Mouse (Mus musculus): ENCODE data around the gene Ripk4. TPM values are rescaled to one million over a fixed set of nuclear protein-coding genes. Genes with fewer than 3 reads are reported as not detected.

Gene Ripk4
- total and polyA plus RNA-seq, 2 experiments from 2014 or later: 0.32 to 0.38 TPM

DNA sequence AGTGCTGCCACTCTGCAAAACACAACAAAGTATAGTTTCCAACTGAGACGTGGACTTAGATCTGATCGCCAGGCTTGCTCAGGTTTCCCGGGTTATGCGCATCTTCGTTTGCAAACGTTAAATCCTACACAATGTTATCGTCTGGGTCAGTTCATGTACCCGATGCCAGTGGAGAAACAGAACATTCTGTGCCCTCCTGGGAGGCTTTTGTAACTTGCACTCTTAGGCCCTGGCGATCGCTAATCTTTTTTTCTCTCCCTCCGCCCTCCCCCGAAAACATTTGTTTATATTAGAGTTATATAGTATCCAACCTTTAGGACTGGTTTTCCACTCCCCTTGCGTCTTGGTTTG, 378 bp upstream of the Ripk4 start:
- Histone ChIP-seq H3K4me2 (ENCODE audit: low read depth, low read length, poor library complexity, severe bottlenecking) (peak overlapping the region; percentile 52; the same call in 1 of the 2 replicates), H3K36me3 (ENCODE audit: insufficient read depth, low read length) (no peaks in the 10 kb centered on the region), H3K4me3 (ENCODE audit: low read depth, low read length) (peak overlapping the region; percentile 38; the same call in 1 of the 2 replicates), H3K9ac (replicated peaks; ENCODE audit: low read length, poor library complexity, severe bottlenecking) (no peak overlapping the region), H3K9me3 (ENCODE audit: low read length) (no peaks in the 10 kb centered on the region), H3K4me1 (ENCODE audit: insufficient read depth, low read length) (peaks cover 2% of the 10 kb centered on the region; the same call in 1 of the 2 replicates), H3K27me3 (ENCODE audit: insufficient read depth, low read length) (peaks cover 38% of the 10 kb centered on the region), H3K27ac (ENCODE audit: low read depth, low read length) (no peak overlapping the region)
- TF ChIP-seq CTCF (IDR thresholded peaks at IDR 0.05): no peak
- DNase-seq (ENCODE audit: low spot score) (no peak), ATAC-seq (ENCODE audit: low FRiP score) (no peak)
- WGBS: 13% methylated on average over 13 of the region's 13 CpGs

DNA sequence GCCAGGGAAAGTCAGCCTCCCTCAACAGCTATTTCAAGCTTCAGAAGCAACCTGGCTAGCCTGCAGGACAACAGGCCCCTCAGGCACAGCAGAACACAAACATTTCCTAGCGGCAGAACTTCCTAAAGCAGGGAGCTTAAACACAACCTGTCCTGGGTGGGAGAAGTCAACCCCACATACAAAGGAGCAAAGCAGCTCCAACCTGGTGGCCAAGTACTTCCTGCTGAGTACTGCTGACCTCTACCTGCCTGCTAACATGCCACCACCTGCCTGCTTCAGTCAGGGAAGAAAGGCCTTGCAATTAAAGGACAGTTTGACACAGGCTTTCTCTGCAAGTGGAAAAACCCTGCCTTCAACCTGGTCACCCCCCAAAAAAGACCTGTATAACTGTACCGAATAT, 1.8 kb downstream of the Ripk4 start:
- WGBS: 65% methylated on average over 2 of the region's 2 CpGs
- Histone ChIP-seq H3K27me3 (ENCODE audit: insufficient read depth, low read length) (peaks cover 38% of the 10 kb centered on the region), H3K36me3 (ENCODE audit: insufficient read depth, low read length) (no peaks in the 10 kb centered on the region), H3K9me3 (ENCODE audit: low read length) (no peaks in the 10 kb centered on the region), H3K4me2 (ENCODE audit: low read depth, low read length, poor library complexity, severe bottlenecking) (no peak overlapping the region), H3K4me1 (ENCODE audit: insufficient read depth, low read length) (peaks cover 2% of the 10 kb centered on the region; the same call in 1 of the 2 replicates), H3K9ac (replicated peaks; ENCODE audit: low read length, poor library complexity, severe bottlenecking) (no peak overlapping the region), H3K27ac (ENCODE audit: low read depth, low read length) (no peak overlapping the region), H3K4me3 (ENCODE audit: low read depth, low read length) (no peak overlapping the region)
- TF ChIP-seq CTCF (IDR thresholded peaks at IDR 0.05): no peak
- DNase-seq (ENCODE audit: low spot score) (no peak), ATAC-seq (ENCODE audit: low FRiP score) (no peak)

GRCm38 (mm10) chr16:97759681-97760080, 3.9 kb downstream of the Ripk4 start:
- no peak for TF ChIP-seq CTCF (IDR thresholded peaks at IDR 0.05)
- Histone ChIP-seq H3K9me3 (ENCODE audit: low read length) (no peaks in the 10 kb centered on the region), H3K4me3 (ENCODE audit: low read depth, low read length) (no peak overlapping the region), H3K4me1 (ENCODE audit: insufficient read depth, low read length) (peaks cover 2% of the 10 kb centered on the region; the same call in 1 of the 2 replicates), H3K4me2 (ENCODE audit: low read depth, low read length, poor library complexity, severe bottlenecking) (no peak overlapping the region), H3K27me3 (ENCODE audit: insufficient read depth, low read length) (peaks cover 30% of the 10 kb centered on the region), H3K9ac (replicated peaks; ENCODE audit: low read length, poor library complexity, severe bottlenecking) (no peak overlapping the region), H3K27ac (ENCODE audit: low read depth, low read length) (no peak overlapping the region), H3K36me3 (ENCODE audit: insufficient read depth, low read length) (no peaks in the 10 kb centered on the region)
- no peak for ATAC-seq (ENCODE audit: low FRiP score)
- WGBS: 29% methylated on average over 3 of the region's 3 CpGs
- no peak for DNase-seq (ENCODE audit: low spot score)

DNA sequence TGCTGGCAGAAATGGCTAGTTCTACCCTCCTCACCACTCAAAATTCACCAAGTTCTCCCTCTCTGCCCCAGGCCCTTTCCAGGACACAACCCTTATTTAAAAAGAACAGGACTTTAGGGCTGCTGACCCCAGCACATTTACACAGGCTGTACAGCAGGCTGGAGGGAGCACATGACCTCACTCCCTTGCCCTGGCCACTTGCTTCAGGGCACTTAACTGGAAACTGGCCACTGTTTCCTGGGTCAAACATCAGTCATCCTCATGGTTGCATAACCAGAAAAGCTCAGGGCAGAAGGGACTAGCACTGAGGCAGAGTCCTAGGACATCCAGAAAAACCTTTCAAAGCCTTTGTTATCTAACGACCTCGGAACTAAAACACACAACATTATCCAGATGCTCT, 5.3 kb downstream of the Ripk4 start:
- no peaks in the 10 kb centered on the region for H3K9me3 ChIP-seq (ENCODE audit: low read length)
- peaks cover 18% of the 10 kb centered on the region for H3K27me3 ChIP-seq (ENCODE audit: insufficient read depth, low read length)
- DNase-seq (ENCODE audit: low spot score): no peak
- no peak overlapping the region for H3K9ac ChIP-seq (replicated peaks; ENCODE audit: low read length, poor library complexity, severe bottlenecking)
- no peak overlapping the region for H3K27ac ChIP-seq (ENCODE audit: low read depth, low read length)
- H3K4me3 ChIP-seq (ENCODE audit: low read depth, low read length): no peak overlapping the region
- no peak for TF ChIP-seq CTCF (IDR thresholded peaks at IDR 0.05)
- no peaks in the 10 kb centered on the region for H3K4me1 ChIP-seq (ENCODE audit: insufficient read depth, low read length)
- no peak for ATAC-seq (ENCODE audit: low FRiP score)
- H3K36me3 ChIP-seq (ENCODE audit: insufficient read depth, low read length): no peaks in the 10 kb centered on the region
- 90% methylated on average over 2 of the region's 2 CpGs for WGBS
- no peak overlapping the region for H3K4me2 ChIP-seq (ENCODE audit: low read depth, low read length, poor library complexity, severe bottlenecking)

GRCm38 (mm10) chr16:97756460-97756859, 7.1 kb downstream of the Ripk4 start:
- 84% methylated on average over 2 of the region's 2 CpGs for WGBS
- no peak for ATAC-seq (ENCODE audit: low FRiP score)

DNA sequence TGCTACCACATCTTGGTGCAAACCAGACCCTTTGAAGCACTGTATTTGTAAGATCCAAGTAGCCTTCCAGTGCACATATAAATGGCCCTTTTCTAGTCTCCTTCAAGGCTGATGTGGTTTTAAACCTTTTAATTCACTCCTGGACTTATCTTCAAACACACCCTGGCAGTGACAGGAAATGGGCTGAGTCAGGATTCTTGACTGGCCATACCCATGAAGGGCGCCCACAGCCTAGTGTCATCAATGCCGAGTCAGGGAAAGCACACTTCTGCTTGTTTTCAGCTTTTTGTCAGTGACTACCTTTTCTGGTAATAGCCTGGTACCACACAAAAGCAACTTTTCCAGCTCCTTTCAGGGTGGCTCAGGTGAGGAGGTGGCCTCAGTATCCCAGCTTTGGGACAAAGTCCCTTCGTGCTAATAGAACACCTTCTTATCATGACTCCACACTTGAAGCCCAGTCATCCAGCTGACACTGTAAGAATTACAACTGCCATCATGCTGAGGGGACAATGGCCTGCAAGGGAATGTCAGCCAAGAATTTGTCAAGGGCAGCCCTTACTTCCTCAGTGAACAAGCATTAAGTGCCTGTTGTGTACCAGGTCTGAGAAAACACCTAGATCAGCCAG, 11.2 kb downstream of the Ripk4 start:
- no peak for TF ChIP-seq CTCF (IDR thresholded peaks at IDR 0.05)
- 91% methylated on average over 3 of the region's 3 CpGs for WGBS
- ATAC-seq (ENCODE audit: low FRiP score) (no peak), DNase-seq (ENCODE audit: low spot score) (no peak)
- no peak overlapping the region for H3K9ac ChIP-seq (replicated peaks; ENCODE audit: low read length, poor library complexity, severe bottlenecking)
- no peaks in the 10 kb centered on the region for H3K36me3 ChIP-seq (ENCODE audit: insufficient read depth, low read length)
- H3K27ac ChIP-seq (ENCODE audit: low read depth, low read length): no peak overlapping the region
- H3K9me3 ChIP-seq (ENCODE audit: low read length): no peaks in the 10 kb centered on the region
- no peaks in the 10 kb centered on the region for H3K27me3 ChIP-seq (ENCODE audit: insufficient read depth, low read length)
- no peak overlapping the region for H3K4me2 ChIP-seq (ENCODE audit: low read depth, low read length, poor library complexity, severe bottlenecking)
- no peak overlapping the region for H3K4me3 ChIP-seq (ENCODE audit: low read depth, low read length)
- no peaks in the 10 kb centered on the region for H3K4me1 ChIP-seq (ENCODE audit: insufficient read depth, low read length)

More at GRCm38 (mm10) chr16:97756460-97756859, 7.1 kb downstream of the Ripk4 start:
- H3K27me3 ChIP-seq (ENCODE audit: insufficient read depth, low read length): peaks cover 7% of the 10 kb centered on the region
- no peak overlapping the region for H3K9ac ChIP-seq (replicated peaks; ENCODE audit: low read length, poor library complexity, severe bottlenecking)
- H3K9me3 ChIP-seq (ENCODE audit: low read length): no peaks in the 10 kb centered on the region
- no peak for TF ChIP-seq CTCF (IDR thresholded peaks at IDR 0.05)
- H3K27ac ChIP-seq (ENCODE audit: low read depth, low read length): no peak overlapping the region
- no peaks in the 10 kb centered on the region for H3K4me1 ChIP-seq (ENCODE audit: insufficient read depth, low read length)
- no peaks in the 10 kb centered on the region for H3K36me3 ChIP-seq (ENCODE audit: insufficient read depth, low read length)
- H3K4me3 ChIP-seq (ENCODE audit: low read depth, low read length): no peak overlapping the region
- H3K4me2 ChIP-seq (ENCODE audit: low read depth, low read length, poor library complexity, severe bottlenecking): no peak overlapping the region
- no peak for DNase-seq (ENCODE audit: low spot score)
